Mouse (Mus musculus) erythroblast, embryonic 14.5 days (primary cell): Measurements from ENCODE around the gene Olfr1426. TPM values are rescaled to one million over a fixed set of nuclear protein-coding genes. Genes with fewer than 3 reads are reported as not detected.

Experiments
- H3K27me3 ChIP-seq: 2 replicates; pipeline ENCODE4 v1.6.1; 2012; ENCODE audit warnings: inconsistent platforms; ENCODE audit not compliant: control insufficient read depth
- H3K36me3 ChIP-seq: 2 replicates; pipeline ENCODE4 v1.6.1; 2012; ENCODE audit warnings: mild to moderate bottlenecking, inconsistent platforms; ENCODE audit not compliant: control insufficient read depth
- H3K4me1 ChIP-seq: 2 replicates; pipeline ENCODE4 v1.6.1; 2012; ENCODE audit warnings: inconsistent platforms; ENCODE audit not compliant: control insufficient read depth
- H3K4me3 ChIP-seq: replicated peaks from 2 replicates; pipeline ENCODE3; 2012; ENCODE audit warnings: moderate library complexity, mild to moderate bottlenecking, inconsistent platforms
- H3K9me3 ChIP-seq: 2 replicates; pipeline ENCODE4 v1.6.1; 2012; ENCODE audit warnings: low read length, inconsistent platforms, mixed read lengths; ENCODE audit not compliant: control insufficient read depth
- GATA1 ChIP-seq: IDR thresholded peaks from 2 replicates; pipeline ENCODE4 v1.6.1; 2012; ENCODE audit warnings: low read length, inconsistent platforms, mixed read lengths
- TAL1 ChIP-seq: IDR thresholded peaks from 3 replicates; pipeline ENCODE4 v1.6.1; 2012; ENCODE audit warnings: low read length, inconsistent platforms, mixed read lengths
- polyA plus RNA-seq: library from polyadenylated mRNA; stranded (reverse); fragments of >175 nt; gene quantifications from 2 replicates; pipeline ENCODE4 v1.2.3, GENCODE M21; 2012

The Olfr1426 gene
- polyA plus RNA-seq, 1 experiment: not detected

DNA sequence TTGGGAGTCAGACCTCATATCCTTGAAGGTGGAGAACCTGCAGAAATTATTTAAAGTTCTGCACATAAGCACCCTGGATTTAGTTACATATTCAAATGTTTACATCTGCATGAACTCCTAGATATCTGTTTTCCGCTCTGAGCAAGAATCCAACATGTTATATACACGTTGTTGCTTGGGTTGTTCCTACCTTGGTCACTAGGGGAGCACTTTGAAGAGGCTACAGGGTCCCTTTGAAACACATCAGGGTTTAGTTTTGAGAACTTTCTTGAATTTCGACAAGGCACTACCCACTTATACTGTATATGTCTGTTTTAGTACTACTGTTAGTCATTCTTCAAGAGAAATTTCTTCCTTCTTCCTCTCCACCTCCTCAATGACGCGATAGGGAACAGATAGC, 48.6 kb downstream of the Olfr1426 start:
- H3K36me3 ChIP-seq: no peaks in the 10 kb centered on the region
- no peaks in the 10 kb centered on the region for H3K27me3 ChIP-seq
- TF ChIP-seq GATA1 (no peak), TAL1 (no peak)
- no peak overlapping the region for H3K4me3 ChIP-seq
- H3K9me3 ChIP-seq: no peaks in the 10 kb centered on the region
- no peaks in the 10 kb centered on the region for H3K4me1 ChIP-seq

DNA sequence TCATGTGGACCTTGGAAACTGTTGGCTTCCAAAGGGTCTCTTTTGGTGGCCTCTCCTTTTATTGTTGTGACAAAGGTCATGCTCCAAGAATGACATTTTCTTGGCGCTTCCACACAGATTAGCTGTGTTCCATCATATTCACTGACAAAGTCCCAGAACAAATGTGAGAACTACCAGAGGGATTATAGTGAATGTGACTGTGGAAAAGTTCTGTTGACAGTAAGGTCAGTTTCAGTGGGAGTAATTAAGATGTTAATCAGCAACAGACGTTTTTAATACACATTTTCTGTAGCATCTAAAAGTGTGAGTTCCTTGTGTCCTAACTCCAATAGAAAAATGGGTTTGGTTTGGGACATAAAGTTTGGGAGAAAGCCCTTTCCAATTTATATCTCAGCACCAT, 50.6 kb downstream of the Olfr1426 start, which contains the start of gene Olfr1423:
TSS of gene Olfr1423 (minus strand) at position 101 of the 400 bp plus-strand sequence.
- no peaks in the 10 kb centered on the region for H3K9me3 ChIP-seq
- no peaks in the 10 kb centered on the region for H3K27me3 ChIP-seq
- H3K4me3 ChIP-seq: no peak within 1 kb of the TSS
- no peaks in the 10 kb centered on the region for H3K4me1 ChIP-seq
- no peak for TF ChIP-seq TAL1
- TF ChIP-seq GATA1: no peak
- H3K36me3 ChIP-seq: no peaks in the 10 kb centered on the region

DNA sequence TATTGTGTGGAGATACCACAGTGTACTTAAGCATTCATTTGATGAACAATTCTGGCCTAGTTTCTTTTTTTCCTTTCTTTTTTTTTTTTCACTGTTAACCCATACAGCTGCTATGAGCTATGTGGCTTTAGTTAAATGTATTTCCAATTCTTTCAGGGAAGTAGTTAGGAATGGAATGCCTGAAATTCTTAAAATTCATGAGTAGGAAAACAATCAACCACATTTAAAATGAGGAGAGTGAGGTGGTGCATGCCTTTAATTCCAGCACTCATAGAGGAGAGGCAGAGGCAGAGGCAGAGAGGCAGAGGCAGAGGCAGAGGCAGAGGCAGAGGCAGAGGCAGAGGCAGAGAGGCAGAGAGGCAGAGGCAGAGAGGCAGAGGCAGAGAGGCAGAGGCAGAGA, 54.1 kb downstream of the Olfr1426 start:
- no peak overlapping the region for H3K4me3 ChIP-seq
- TF ChIP-seq TAL1 (no peak), GATA1 (no peak)
- no peaks in the 10 kb centered on the region for H3K9me3 ChIP-seq
- no peaks in the 10 kb centered on the region for H3K27me3 ChIP-seq
- H3K4me1 ChIP-seq: no peaks in the 10 kb centered on the region
- H3K36me3 ChIP-seq: no peaks in the 10 kb centered on the region

Other genes with a start within 250 kb of the Olfr1426 start
- gene Olfr1418, start 230.9 kb downstream of the Olfr1426 start, polyA plus RNA-seq: not detected in 2 replicates
- not detected in 2 replicates for gene Olfr1419, start 216.9 kb downstream of the Olfr1426 start, polyA plus RNA-seq
- gene Olfr1420, start 205.4 kb downstream of the Olfr1426 start, polyA plus RNA-seq: not detected in 2 replicates
- gene Patl1, start 179.6 kb downstream of the Olfr1426 start, polyA plus RNA-seq: 0.16 and 0.23 TPM in 2 replicates
- 0.53 and 0.59 TPM in 2 replicates for gene Osbp, start 126.1 kb downstream of the Olfr1426 start, polyA plus RNA-seq
- gene Olfr1423, start 50.7 kb downstream of the Olfr1426 start, polyA plus RNA-seq: not detected in 2 replicates
- not detected in 2 replicates for gene Olfr1424, start 29.3 kb downstream of the Olfr1426 start, polyA plus RNA-seq
- gene Olfr1425, start 14.3 kb downstream of the Olfr1426 start, polyA plus RNA-seq: not detected in 2 replicates
- gene Olfr1427, start 11.3 kb upstream of the Olfr1426 start, polyA plus RNA-seq: not detected in 2 replicates
- gene Olfr1428, start 23.9 kb upstream of the Olfr1426 start, polyA plus RNA-seq: not detected in 2 replicates
- not detected in 2 replicates for gene Olfr76, start 31.2 kb upstream of the Olfr1426 start, polyA plus RNA-seq
- gene Olfr1555-ps1, start 78.1 kb upstream of the Olfr1426 start, polyA plus RNA-seq: not detected in 2 replicates
- gene Olfr1431, start 108.6 kb upstream of the Olfr1426 start, polyA plus RNA-seq: not detected in 2 replicates
- not detected in 2 replicates for gene Olfr1432, start 140.6 kb upstream of the Olfr1426 start, polyA plus RNA-seq
- not detected in 2 replicates for gene Olfr262, start 149.6 kb upstream of the Olfr1426 start, polyA plus RNA-seq
- not detected in 2 replicates for gene Olfr235, start 169.0 kb upstream of the Olfr1426 start, polyA plus RNA-seq
- gene Olfr1434, start 187.8 kb upstream of the Olfr1426 start, polyA plus RNA-seq: not detected in 2 replicates
- not detected in 2 replicates for gene Olfr1436, start 207.1 kb upstream of the Olfr1426 start, polyA plus RNA-seq
- gene Olfr1437, start 233.1 kb upstream of the Olfr1426 start, polyA plus RNA-seq: not detected in 2 replicates
- not detected in 2 replicates for gene Olfr1438-ps1, start 243.9 kb upstream of the Olfr1426 start, polyA plus RNA-seq